Mouse (Mus musculus) liver, postnatal 0 days (tissue): ENCODE data around the gene Plekhg3.

Experiments used
- CTCF ChIP-seq: sonication (generic); IDR thresholded peaks from 2 replicates; pipeline ENCODE4 v1.5.1; 2016; ENCODE audit warnings: antibody characterized with exemption, low read depth
- EP300 ChIP-seq: IDR thresholded peaks from 2 replicates; pipeline ENCODE4 v1.6.1; 2016; ENCODE audit warnings: antibody characterized with exemption, low read depth, mild to moderate bottlenecking

DNA sequence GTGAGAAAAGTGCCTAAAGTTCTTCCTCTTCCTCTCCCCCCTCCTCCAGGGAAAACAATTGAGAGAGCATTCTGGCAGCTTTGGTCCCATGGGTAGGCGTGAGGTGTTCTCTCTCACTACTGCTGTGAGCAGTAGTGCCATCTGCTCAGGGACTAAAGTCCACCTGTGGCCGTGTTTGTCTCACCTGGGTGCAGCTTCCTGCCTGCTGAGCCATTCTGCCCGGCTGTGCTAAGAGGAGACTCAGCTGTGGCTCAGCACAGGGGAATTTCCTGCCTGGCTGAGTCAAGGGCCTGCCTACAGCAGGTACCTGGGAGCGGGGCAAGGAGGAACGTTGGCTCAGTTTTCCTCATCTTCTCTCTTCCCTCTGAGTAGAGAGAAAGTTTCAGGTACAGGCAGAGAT lies 27.5 kb downstream of the Plekhg3 start:
- TF ChIP-seq CTCF, result no peak
- no peak for TF ChIP-seq EP300
